Mouse (Mus musculus) cerebellum, adult 2 months (tissue): ENCODE data around the gene Ssrp1. TPM values are rescaled to one million over a fixed set of nuclear protein-coding genes. Genes with fewer than 3 reads are reported as not detected.
A peak's percentile ranks its signal among the peaks of the same experiment; 100 is the strongest.

Experiments
- DNase-seq, 2 experiments: peaks; one replicate each; pipeline ENCODE4 v3.0.0; 2021
- H3K27ac ChIP-seq: fragments of 200-500 bp; 2 replicates; pipeline ENCODE4 v1.5.1; 2012; ENCODE audit warnings: low read length, control low read depth, inconsistent platforms; ENCODE audit not compliant: insufficient read depth
- H3K27me3 ChIP-seq: fragments of 200-500 bp; 2 replicates; pipeline ENCODE4 v1.6.1; 2012; ENCODE audit warnings: inconsistent platforms, mild to moderate bottlenecking, low read length, moderate library complexity; ENCODE audit not compliant: control insufficient read depth, insufficient read depth
- H3K4me1 ChIP-seq: fragments of 200-500 bp; 2 replicates; pipeline ENCODE4 v1.6.1; 2011; ENCODE audit warnings: low read length; ENCODE audit not compliant: control insufficient read depth, insufficient read depth
- H3K4me3 ChIP-seq: fragments of 200-500 bp; replicated peaks from 2 replicates; pipeline ENCODE3; 2011; ENCODE audit warnings: mild to moderate bottlenecking, low read depth, low read length, control low read depth; ENCODE audit not compliant: insufficient read depth
- CTCF ChIP-seq: fragments of 200-500 bp; IDR thresholded peaks from 2 replicates; pipeline ENCODE4 v1.5.1; 2011; ENCODE audit warnings: low read depth, mild to moderate bottlenecking, control low read depth, low read length, moderate library complexity, borderline replicate concordance; ENCODE audit not compliant: insufficient read depth
- POLR2A ChIP-seq: fragments of 200-500 bp; IDR thresholded peaks from 2 replicates; pipeline ENCODE4 v1.6.1; 2011; ENCODE audit warnings: low read length, control low read depth, borderline replicate concordance; ENCODE audit not compliant: insufficient read depth
- WGBS: fragments of 180-500 bp; shearing (Covaris S2); methylation state at CpG from one replicate; pipeline ENCODE4 v1.1.7; 2018; 5-methylcytosine and 5-hydroxymethylcytosine counted together
- polyA plus RNA-seq: library from polyadenylated mRNA; depleted of rRNA; stranded (reverse); fragments of >200 nt; gene quantifications from 2 replicates; pipeline ENCODE4 v1.2.3, GENCODE M21; 2012

Ssrp1 gene
- polyA plus RNA-seq, 1 experiment = 117 TPM

DNA sequence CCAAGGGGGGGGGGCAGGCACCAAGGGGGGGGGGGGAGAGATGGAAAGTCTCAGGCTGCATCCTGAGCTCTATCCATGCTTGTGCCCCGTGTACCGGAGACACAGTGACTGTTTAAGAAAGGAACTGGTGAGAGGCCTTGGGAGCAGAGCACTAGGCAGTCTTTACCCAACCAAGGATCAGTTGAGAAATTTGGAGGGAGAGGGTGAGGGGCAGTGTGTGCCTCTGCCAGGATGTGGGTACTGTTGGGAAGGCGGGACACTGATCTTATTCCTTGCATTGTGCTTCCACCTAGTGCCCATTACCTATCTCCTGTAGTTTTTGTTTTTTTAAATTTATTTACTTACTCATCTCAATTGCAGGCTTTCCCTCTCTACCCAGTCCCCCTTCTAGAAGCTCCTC, 10.9 kb upstream of the Ssrp1 start:
- DNase-seq = no peak
- Histone ChIP-seq H3K4me1 (no peaks in the 10 kb centered on the region), H3K4me3 (no peak overlapping the region), H3K27ac (no peak overlapping the region), H3K27me3 (no peaks in the 10 kb centered on the region; the same call in 1 of the 2 replicates)
- WGBS = 65% methylated on average over 3 of the region's 3 CpGs
- no peak for TF ChIP-seq CTCF
- TF ChIP-seq POLR2A = no peak

- no peak overlapping the region for H3K4me3 ChIP-seq
- no peak for DNase-seq
- WGBS = 75% methylated on average over 5 of the region's 5 CpGs
- no peaks in the 10 kb centered on the region for H3K4me1 ChIP-seq
- TF ChIP-seq CTCF (no peak), POLR2A (no peak)
- no peak overlapping the region for H3K27ac ChIP-seq
- no peaks in the 10 kb centered on the region; the same call in 1 of the 2 replicates for H3K27me3 ChIP-seq
Measured at GRCm38 (mm10) chr2:85027281-85027680, 9.8 kb upstream of the Ssrp1 start.

DNA sequence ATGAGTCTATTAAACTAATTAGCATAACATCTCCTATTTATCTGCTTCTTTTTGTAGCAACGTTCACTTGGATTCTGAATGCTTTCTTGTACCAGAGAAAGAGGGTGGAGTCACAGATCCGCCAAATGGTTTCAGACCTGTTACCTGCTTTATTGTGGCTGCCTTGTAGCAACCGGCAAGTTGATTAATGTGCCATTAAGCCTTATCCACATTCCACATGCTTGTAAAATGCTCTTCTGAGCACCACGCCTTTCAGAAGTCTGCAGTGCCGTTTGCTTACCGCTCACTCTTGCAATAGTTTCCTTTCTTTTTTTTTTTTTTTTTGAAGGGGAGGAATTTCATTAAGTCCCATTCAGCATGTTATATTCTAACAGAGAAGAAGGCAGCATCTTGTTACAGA, 7.1 kb upstream of the Ssrp1 start:
- WGBS = 77% methylated on average over 6 of the region's 6 CpGs
- TF ChIP-seq POLR2A (no peak), CTCF (no peak)
- Histone ChIP-seq H3K27me3 (no peaks in the 10 kb centered on the region; the same call in 1 of the 2 replicates), H3K4me3 (no peak overlapping the region), H3K4me1 (no peaks in the 10 kb centered on the region), H3K27ac (no peak overlapping the region)
- DNase-seq = no peak

GRCm38 (mm10) chr2:85030989-85031388, 6.0 kb upstream of the Ssrp1 start:
- Histone ChIP-seq H3K4me1 (no peaks in the 10 kb centered on the region), H3K27ac (no peak overlapping the region), H3K4me3 (no peak overlapping the region), H3K27me3 (no peaks in the 10 kb centered on the region; the same call in 1 of the 2 replicates)
- TF ChIP-seq CTCF (no peak), POLR2A (no peak)
- WGBS = 58% methylated on average over 6 of the region's 6 CpGs
- no peak for DNase-seq

- WGBS = 74% methylated on average over 2 of the region's 2 CpGs
- H3K27ac ChIP-seq = no peak overlapping the region
- no peak overlapping the region for H3K4me3 ChIP-seq
- no peaks in the 10 kb centered on the region for H3K27me3 ChIP-seq
- DNase-seq = no peak
- TF ChIP-seq POLR2A = no peak
- no peak for TF ChIP-seq CTCF
- peaks cover 5% of the 10 kb centered on the region; the same call in 1 of the 2 replicates for H3K4me1 ChIP-seq
Measured at GRCm38 (mm10) chr2:85033121-85033520, 3.9 kb upstream of the Ssrp1 start.

DNA sequence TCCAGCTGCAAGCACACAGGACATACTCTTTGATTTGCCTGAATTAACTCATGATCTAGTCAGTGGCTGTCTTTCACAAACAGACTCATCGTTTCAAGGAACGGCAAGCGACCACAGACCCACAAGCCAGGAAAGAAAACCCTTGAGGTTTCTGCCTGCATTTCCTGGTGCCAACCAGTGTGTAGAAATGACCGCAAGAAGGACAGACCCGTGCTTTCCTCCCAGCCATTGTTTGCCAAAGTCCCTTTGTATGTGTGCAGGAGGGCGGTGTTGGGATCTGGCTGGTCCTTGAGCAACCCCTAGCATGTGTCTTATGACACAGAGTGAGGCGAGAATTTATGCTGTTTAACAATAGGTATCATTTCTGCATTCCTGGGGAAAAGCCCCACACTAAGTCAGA, 2.9 kb upstream of the Ssrp1 start:
- 80% methylated on average over 7 of the region's 7 CpGs for WGBS
- no peaks in the 10 kb centered on the region for H3K27me3 ChIP-seq
- H3K4me1 ChIP-seq = peaks cover 8% of the 10 kb centered on the region; the same call in 1 of the 2 replicates
- no peak for TF ChIP-seq POLR2A
- no peak for TF ChIP-seq CTCF
- H3K4me3 ChIP-seq = no peak overlapping the region
- no peak for DNase-seq
- no peak overlapping the region for H3K27ac ChIP-seq

DNA sequence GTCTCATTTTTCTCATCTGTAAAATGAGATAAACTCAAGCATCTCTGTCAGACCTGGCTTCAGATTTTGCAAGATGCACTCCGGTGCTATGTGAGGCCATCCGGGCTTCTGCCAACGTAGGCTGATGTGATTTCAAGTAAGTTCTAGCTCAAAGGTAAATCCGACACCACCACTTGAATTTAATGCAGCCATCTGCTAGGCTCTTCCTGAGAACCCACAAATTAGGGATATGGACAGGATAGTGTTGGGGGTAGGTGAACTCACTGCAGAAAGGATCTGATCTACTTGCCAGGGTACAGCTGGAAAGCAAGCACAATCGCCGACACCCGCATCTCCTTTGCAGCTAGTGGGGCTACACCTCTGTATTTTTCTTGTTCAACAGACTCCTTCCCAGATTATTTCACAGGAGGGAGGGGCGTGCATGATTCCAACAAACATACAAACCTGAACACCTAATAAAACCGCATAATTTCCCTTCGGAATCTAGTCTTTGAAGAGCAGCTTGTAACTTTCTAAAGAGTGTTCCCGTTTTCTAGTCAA, 457 bp upstream of the Ssrp1 start:
- WGBS = 10% methylated on average over 11 of the region's 11 CpGs

DNA sequence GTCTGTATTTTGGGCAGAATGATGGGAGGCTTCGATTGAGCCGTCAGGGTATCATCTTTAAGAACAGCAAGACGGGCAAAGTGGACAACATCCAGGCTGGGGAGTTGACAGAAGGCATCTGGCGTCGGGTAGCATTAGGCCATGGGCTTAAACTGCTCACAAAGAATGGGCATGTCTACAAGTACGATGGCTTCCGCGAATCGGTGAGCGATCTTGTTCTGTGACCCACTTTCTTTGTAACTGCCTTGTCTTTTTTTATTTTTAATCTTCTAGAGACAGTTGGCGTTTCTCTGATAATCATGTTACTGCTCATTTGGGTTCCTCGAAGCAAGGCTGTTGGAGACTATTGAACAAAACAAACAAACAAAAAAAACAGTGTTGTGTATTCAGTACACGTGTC, 1.3 kb downstream of the Ssrp1 start:
- DNase-seq = no peak
- Histone ChIP-seq H3K4me1 (peaks cover 8% of the 10 kb centered on the region; the same call in 1 of the 2 replicates), H3K4me3 (peak overlapping the region; percentile 29), H3K27ac (no peak overlapping the region), H3K27me3 (no peaks in the 10 kb centered on the region)
- no peak for TF ChIP-seq POLR2A
- no peak for TF ChIP-seq CTCF
- WGBS = 47% methylated on average over 13 of the region's 13 CpGs

More for the DNA sequence above, 457 bp upstream of the Ssrp1 start:
- peaks cover 8% of the 10 kb centered on the region; the same call in 1 of the 2 replicates for H3K4me1 ChIP-seq
- DNase-seq = no peak
- no peaks in the 10 kb centered on the region for H3K27me3 ChIP-seq
- H3K27ac ChIP-seq = no peak overlapping the region
- peak overlapping the region; percentile 93 for H3K4me3 ChIP-seq
- TF ChIP-seq POLR2A = no peak
- TF ChIP-seq CTCF = no peak
